Comparison of ENCODE assay signal across 20 mouse cellular contexts in genomic region chr13:113867736-113868135, GRCm38 (mm10).
DNase-seq lines count a peak whose midpoint lies in the region; ATAC-seq and TF ChIP-seq lines count a peak whose summit lies in the region.
"Had no signal": no experiment of that assay in that cellular context is flagged by ENCODE, and none has a peak within 500 bp of the region (broad histone marks: within the 10 kb centered on the region; RNA-seq: fewer than 3 reads in every experiment).

No protein-coding gene starts in this region.

- no peak for TF ChIP-seq EP300 in heart, postnatal 0 days (IDR thresholded peaks at IDR 0.05; ENCODE audit: low read depth)

- no peaks in the 10 kb centered on the region for H3K27me3 ChIP-seq in heart, postnatal 0 days (ENCODE audit: control insufficient read depth, insufficient read depth, low read length)
- no peaks in the 10 kb centered on the region for H3K27me3 ChIP-seq in lung, embryonic 14.5 days (ENCODE audit: insufficient read depth, low read length)
- H3K27me3 ChIP-seq: stomach, embryonic 15.5 days had no signal

- H3K9me3 ChIP-seq in heart, postnatal 0 days (replicated peaks; ENCODE audit: control insufficient read depth, low read length), result no peaks in the 10 kb centered on the region
- no peaks in the 10 kb centered on the region for H3K9me3 ChIP-seq in lung, embryonic 14.5 days (ENCODE audit: low read depth, low read length)
- H3K9me3 ChIP-seq: stomach, embryonic 15.5 days had no signal

- intact Hi-C loops in heart, postnatal 36 days (cut with DNase I), result loop anchor here (2.0 to 10.0 kb wide), 4 partner anchors 600 to 925 kb away; partner anchors contain the start of gene Gpx8

- no peak overlapping the region for H3K27ac ChIP-seq in heart, postnatal 0 days (ENCODE audit: low read depth)
- H3K27ac ChIP-seq in lung, embryonic 14.5 days (ENCODE audit: low read depth), result no peak overlapping the region
- H3K27ac ChIP-seq: stomach, embryonic 15.5 days had no signal

- ATAC-seq in heart, postnatal 0 days (ENCODE audit: insufficient read depth, low read depth), result no peak
- no peak for ATAC-seq in lung, embryonic 14.5 days (ENCODE audit: insufficient read depth)
- ATAC-seq: forebrain, embryonic 14.5 days; inflammation-experienced regulatory T-cells, adult 6 months had no signal

- no peak for DNase-seq in heart, postnatal 0 days (ENCODE audit: low spot score)
- no peak for DNase-seq in heart, postnatal 36 days
- no peak for DNase-seq in lung, embryonic 14.5 days
- DNase-seq in lung, adult 18-20 months, result no peak
- DNase-seq in B cell, adult 2 months, result peak; percentile 9 to 12
- DNase-seq in induced T-regulatory cell, adult 2 months (ENCODE audit: low read depth), result peak; percentile 45
- no peak for DNase-seq in natural killer cell, adult 2 months (ENCODE audit: low spot score in 2 of 2)
- DNase-seq: adrenal gland, adult 2 months; cerebellum, adult 9-10 months; embryo, embryonic 11 days; heart, postnatal 4 days; kidney, postnatal 10 days; layer of hippocampus, adult 9-11 months; liver; lung, postnatal 14 days; retina, postnatal 1 day had no signal

- WGBS in heart, postnatal 0 days, result 93% methylated on average over 2 of the region's 2 CpGs
- 84% methylated on average over 2 of the region's 2 CpGs for WGBS in lung, embryonic 14.5 days

- no peaks in the 10 kb centered on the region for H3K36me3 ChIP-seq in heart, postnatal 0 days (replicated peaks; ENCODE audit: control insufficient read depth, insufficient read depth, low read length)
- H3K36me3 ChIP-seq in lung, embryonic 14.5 days (ENCODE audit: insufficient read depth), result no peaks in the 10 kb centered on the region
- H3K36me3 ChIP-seq: stomach, embryonic 15.5 days had no signal

- H3K4me1 ChIP-seq in heart, postnatal 0 days (ENCODE audit: control insufficient read depth, insufficient read depth), result peaks cover 8% of the 10 kb centered on the region
- no peaks in the 10 kb centered on the region for H3K4me1 ChIP-seq in lung, embryonic 14.5 days (ENCODE audit: insufficient read depth)
- H3K4me1 ChIP-seq: stomach, embryonic 15.5 days had no signal

- no peak overlapping the region for H3K4me3 ChIP-seq in heart, postnatal 0 days (ENCODE audit: low read depth, low read length)
- no peak overlapping the region for H3K4me3 ChIP-seq in lung, embryonic 14.5 days (ENCODE audit: low read depth, low read length)
- H3K4me3 ChIP-seq: stomach, embryonic 15.5 days had no signal

- no peak overlapping the region for H3K4me2 ChIP-seq in heart, postnatal 0 days (ENCODE audit: low read depth, low read length)
- H3K4me2 ChIP-seq in lung, embryonic 14.5 days, result no peak overlapping the region
- H3K4me2 ChIP-seq: heart, embryonic 11.5 days; stomach, embryonic 15.5 days had no signal

- peak; percentile 29; the same call in 1 of the 2 replicates for TF ChIP-seq CTCF in heart, postnatal 0 days (IDR thresholded peaks at IDR 0.05; ENCODE audit: low read depth)
- peak; percentile 38 for TF ChIP-seq CTCF in lung, embryonic 14.5 days (IDR thresholded peaks at IDR 0.05; ENCODE audit: low read depth)

- no peak overlapping the region for H3K9ac ChIP-seq in heart, postnatal 0 days (replicated peaks; ENCODE audit: low read depth, low read length)
- no peak overlapping the region for H3K9ac ChIP-seq in lung, embryonic 14.5 days
- H3K9ac ChIP-seq: stomach, embryonic 15.5 days had no signal

Comparison
In these comparisons a context has a peak if more than half of its experiments do, and no peak if none do; other contexts are left out.
1. DNase-seq: peak in B cell, adult 2 months (2 of 2) and induced T-regulatory cell, adult 2 months (single experiment); none in heart, postnatal 0 days (single experiment), heart, postnatal 36 days (0 of 2), lung, embryonic 14.5 days (single experiment), lung, adult 18-20 months (0 of 2) and natural killer cell, adult 2 months (0 of 2).